Comparison of ENCODE assay signal across 22 mouse cellular contexts in the genomic region with DNA sequence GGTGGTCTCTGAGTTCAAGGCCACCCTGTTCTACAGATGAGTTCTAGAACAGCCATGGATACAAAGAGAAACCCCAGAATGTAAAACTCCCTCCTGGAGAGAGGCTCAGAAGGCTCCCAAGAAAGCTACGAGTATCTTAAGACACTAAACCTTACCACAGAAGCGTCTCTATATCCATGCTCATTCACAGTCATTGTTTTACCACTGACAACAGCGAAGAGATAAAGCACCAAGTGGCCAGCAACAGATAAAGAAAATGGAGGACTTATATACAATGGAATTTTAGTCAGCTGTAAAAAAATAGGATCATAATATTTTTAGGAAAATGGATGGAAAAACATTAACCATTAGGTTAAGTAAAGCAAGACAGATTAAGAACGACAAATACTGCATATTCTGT. TPM values are rescaled to one million over a fixed set of nuclear protein-coding genes. Genes with fewer than 3 reads are reported as not detected.
DNase-seq lines count a peak whose midpoint lies in the region; ATAC-seq and TF ChIP-seq lines count a peak whose summit lies in the region.
"Had no signal": no experiment of that assay in that cellular context is flagged by ENCODE, and none has a peak within 500 bp of the region (broad histone marks: within the 10 kb centered on the region; RNA-seq: fewer than 3 reads in every experiment).

No protein-coding gene starts in this region.

- H3K27me3 ChIP-seq in liver, embryonic 11.5 days (replicated peaks; ENCODE audit: control insufficient read depth, insufficient read depth, low read length): no peaks in the 10 kb centered on the region
- H3K27me3 ChIP-seq in MEL (ENCODE audit: control insufficient read depth in 1 of 2, insufficient read depth in 2 of 2, low read length in 2 of 2): no peaks in the 10 kb centered on the region
- H3K27me3 ChIP-seq in liver, embryonic 16.5 days (ENCODE audit: control insufficient read depth, insufficient read depth, low read depth, low read length): no peaks in the 10 kb centered on the region
- H3K27me3 ChIP-seq: CH12.LX; embryonic facial prominence, embryonic 12.5 days; forebrain, embryonic 13.5 days; forebrain, embryonic 15.5 days had no signal

- no peak overlapping the region for H3K4me3 ChIP-seq in liver, embryonic 11.5 days (ENCODE audit: low read depth, low read length)
- no peak overlapping the region for H3K4me3 ChIP-seq in MEL (ENCODE audit: control insufficient read depth in 1 of 2, insufficient read depth in 1 of 2, low read depth in 2 of 2, low read length in 2 of 2)
- no peak overlapping the region for H3K4me3 ChIP-seq in liver, embryonic 16.5 days (ENCODE audit: low read depth, low read length)
- H3K4me3 ChIP-seq: embryonic facial prominence, embryonic 10.5 days; embryonic facial prominence, embryonic 12.5 days; forebrain, embryonic 13.5 days; forebrain, embryonic 15.5 days had no signal

- no peaks in the 10 kb centered on the region for H3K9me3 ChIP-seq in liver, embryonic 11.5 days (ENCODE audit: control insufficient read depth, low read length)
- H3K9me3 ChIP-seq in MEL (replicated peaks; ENCODE audit: insufficient read depth, low read length): no peaks in the 10 kb centered on the region
- no peaks in the 10 kb centered on the region for H3K9me3 ChIP-seq in liver, embryonic 16.5 days (replicated peaks; ENCODE audit: control insufficient read depth, low read length)
- H3K9me3 ChIP-seq: embryonic facial prominence, embryonic 10.5 days; embryonic facial prominence, embryonic 12.5 days; forebrain, embryonic 13.5 days; forebrain, embryonic 15.5 days; G1E had no signal

- H3K79me2 ChIP-seq in MEL (ENCODE audit: control insufficient read depth, insufficient read depth, low read length, poor library complexity): no peaks in the 10 kb centered on the region

- 0 out of 2 replicates have a peak, but pooled peaks have one; percentile 54 for ATAC-seq in liver, embryonic 11.5 days (replicated peaks; ENCODE audit: low FRiP score)
- peak; percentile 16; the same call in 1 of the 2 replicates for ATAC-seq in liver, embryonic 16.5 days (ENCODE audit: low read depth)
- ATAC-seq: CD4-positive, CD25-positive, alpha-beta regulatory T cell, adult 4 months; forebrain, embryonic 13.5 days; forebrain, embryonic 15.5 days; forebrain, postnatal 0 days had no signal

- no peak overlapping the region for H3K9ac ChIP-seq in liver, embryonic 11.5 days (ENCODE audit: low read depth, low read length)
- no peak overlapping the region for H3K9ac ChIP-seq in MEL (ENCODE audit: control insufficient read depth, low read depth, low read length, poor library complexity, severe bottlenecking)
- no peak overlapping the region for H3K9ac ChIP-seq in liver, embryonic 16.5 days (ENCODE audit: low read depth, low read length)
- H3K9ac ChIP-seq: embryonic facial prominence, embryonic 12.5 days; forebrain, embryonic 13.5 days; forebrain, embryonic 15.5 days; forebrain, postnatal 0 days had no signal

- H3K4me1 ChIP-seq in liver, embryonic 11.5 days (replicated peaks; ENCODE audit: control insufficient read depth, insufficient read depth, low read length): no peaks in the 10 kb centered on the region; the same call in 1 of the 2 replicates
- peaks cover 0 to 10% of the 10 kb centered on the region in 2 experiments; a peak in 2 of 4 replicates for H3K4me1 ChIP-seq in MEL (ENCODE audit: control insufficient read depth in 1 of 2, insufficient read depth in 2 of 2, low read length in 2 of 2)
- H3K4me1 ChIP-seq in liver, embryonic 16.5 days (ENCODE audit: control insufficient read depth, low read depth, low read length): no peaks in the 10 kb centered on the region; the same call in 1 of the 2 replicates
- H3K4me1 ChIP-seq: forebrain, embryonic 15.5 days had no signal

- no peak for DNase-seq in liver, embryonic 11.5 days (ENCODE audit: low spot score)
- DNase-seq in liver: no peak
- DNase-seq in MEL (ENCODE audit: low read depth, low spot score): peak; percentile 18
- DNase-seq in embryo, embryonic 11 days: no peak
- DNase-seq: adrenal gland, adult 2 months; adrenal gland, postnatal 10 days; adrenal gland, postnatal 25 days; B cell, adult 2 months; cerebellum, adult 11-12 months; cerebellum, adult 8-10 months; cerebellum, adult 9-11 months; cerebellum, postnatal 14 days; cerebellum, postnatal 36 days; forebrain, postnatal 0 days had no signal

- H3K36me3 ChIP-seq in liver, embryonic 11.5 days (ENCODE audit: control insufficient read depth, insufficient read depth, low read length): peaks cover 5% of the 10 kb centered on the region; the same call in 1 of the 2 replicates
- peaks cover 0 to 9% of the 10 kb centered on the region in 2 experiments; a peak in 2 of 4 replicates for H3K36me3 ChIP-seq in MEL (ENCODE audit: control insufficient read depth in 1 of 2, insufficient read depth in 2 of 2, low read length in 2 of 2)
- H3K36me3 ChIP-seq in liver, embryonic 16.5 days (ENCODE audit: control insufficient read depth, insufficient read depth): no peaks in the 10 kb centered on the region
- H3K36me3 ChIP-seq: forebrain, embryonic 15.5 days had no signal

- TF ChIP-seq POLR2A in MEL (IDR thresholded peaks at IDR 0.05; ENCODE audit: control insufficient read depth in 1 of 2, insufficient read depth in 1 of 2, low read depth in 1 of 2, low read length in 2 of 2, poor library complexity in 1 of 2): no peak

- peak; percentile 13 to 49; a peak in 1 of 4 replicates for TF ChIP-seq EP300 in MEL (IDR thresholded peaks at IDR 0.05; ENCODE audit: low read depth in 1 of 2, low read length in 2 of 2)

- TF ChIP-seq CTCF in MEL (IDR thresholded peaks at IDR 0.05 in 2 of 3, conservative IDR thresholded peaks at IDR 0.05 in 1 of 3; ENCODE audit: control insufficient read depth in 1 of 3, insufficient read depth in 1 of 3, low read depth in 2 of 3, low read length in 3 of 3, poor library complexity in 1 of 3, severe bottlenecking in 1 of 3): no peak

- no peak overlapping the region for H3K4me2 ChIP-seq in liver, embryonic 11.5 days
- H3K4me2 ChIP-seq in liver, embryonic 16.5 days (ENCODE audit: low read depth, low read length): no peak overlapping the region
- H3K4me2 ChIP-seq: embryonic facial prominence, embryonic 12.5 days; forebrain, embryonic 13.5 days; forebrain, embryonic 15.5 days had no signal

- H3K27ac ChIP-seq in liver, embryonic 11.5 days (ENCODE audit: low read depth, low read length): no peak overlapping the region
- no peak overlapping the region for H3K27ac ChIP-seq in MEL (ENCODE audit: control insufficient read depth, low read depth, low read length)
- no peak overlapping the region for H3K27ac ChIP-seq in liver, embryonic 16.5 days (ENCODE audit: low read length)
- H3K27ac ChIP-seq: embryonic facial prominence, embryonic 10.5 days; embryonic facial prominence, embryonic 12.5 days; forebrain, embryonic 13.5 days; forebrain, embryonic 15.5 days had no signal

- no peak for TF ChIP-seq RAD21 in MEL (IDR thresholded peaks at IDR 0.05; ENCODE audit: low read depth, low read length)

- 48% methylated on average over 4 of the region's 4 CpGs for WGBS in liver, embryonic 11.5 days
- WGBS in liver, embryonic 16.5 days (ENCODE audit: insufficient replicate concordance): 37% methylated on average over 4 of the region's 4 CpGs

TF ChIP-seq in MEL, 35 proteins besides CTCF, POLR2A, EP300 and RAD21:
- TF ChIP-seq MAZ (IDR thresholded peaks at IDR 0.05; ENCODE audit: low read depth, low read length) (no peak), POLR2AphosphoS5 (IDR thresholded peaks at IDR 0.05; ENCODE audit: borderline replicate concordance, low read depth, low read length) (no peak), RCOR1 (IDR thresholded peaks at IDR 0.05; ENCODE audit: low read depth, low read length) (no peak), USF2 (IDR thresholded peaks at IDR 0.05; ENCODE audit: borderline replicate concordance in 1 of 2, insufficient read depth in 1 of 2, low read depth in 1 of 2, low read length in 2 of 2) (no peak), TCF12 (IDR thresholded peaks at IDR 0.05; ENCODE audit: low read depth, low read length) (0 out of 2 replicates have a peak, but pooled peaks have one; percentile 33), GATA1 (IDR thresholded peaks at IDR 0.05; ENCODE audit: low read depth, low read length) (peak; percentile 59), UBTF (IDR thresholded peaks at IDR 0.05; ENCODE audit: borderline replicate concordance, insufficient read depth, low read depth, low read length) (no peak), MYB (IDR thresholded peaks at IDR 0.05; ENCODE audit: low read depth, low read length) (no peak), TAL1 (IDR thresholded peaks at IDR 0.05; ENCODE audit: low read length) (no peak), HCFC1 (IDR thresholded peaks at IDR 0.05; ENCODE audit: low read depth, low read length) (no peak), MYC (IDR thresholded peaks at IDR 0.05; ENCODE audit: low read depth, low read length) (no peak), NRF1 (IDR thresholded peaks at IDR 0.05; ENCODE audit: insufficient read depth, low read depth, low read length, poor library complexity, severe bottlenecking) (no peak), ELF1 (IDR thresholded peaks at IDR 0.05; ENCODE audit: low read depth, low read length) (no peak), JUND (IDR thresholded peaks at IDR 0.05; ENCODE audit: low read depth, low read length) (no peak), NELFE (IDR thresholded peaks at IDR 0.05; ENCODE audit: low read depth, low read length) (no peak), ZMIZ1 (IDR thresholded peaks at IDR 0.05; ENCODE audit: low read depth, low read length) (no peak), USF1 (IDR thresholded peaks at IDR 0.05; ENCODE audit: low read depth, low read length) (no peak), SMC3 (IDR thresholded peaks at IDR 0.05; ENCODE audit: low read depth, low read length) (no peak), ETS1 (IDR thresholded peaks at IDR 0.05; ENCODE audit: low read depth, low read length) (0 out of 2 replicates have a peak, but pooled peaks have one; percentile 10), CHD1 (IDR thresholded peaks at IDR 0.05; ENCODE audit: low read depth, low read length) (no peak), ZKSCAN1 (IDR thresholded peaks at IDR 0.05; ENCODE audit: low read depth, low read length) (no peak)

RNA-seq across cellular contexts. Expression of gene Fhdc1, which starts 25.0 kb away (rescaled TPM):
- polyA plus RNA-seq in liver, embryonic 11.5 days (2014; fragmentation: Nextera tagmentation; extraction: Ambion mirVana): 7.6 and 11.6 TPM in 2 replicates
- total RNA-seq in MEL (2012; rRNA removed): 0.42 and 0.54 TPM in 2 replicates
- 1 to 10 TPM in 1 of 2 experiments, not detected in 1; 2.0 TPM for polyA plus RNA-seq in MEL (2012; ENCODE audit: insufficient read depth in 1 of 2, insufficient read length in 2 of 2, low read depth in 1 of 2, low replicate concordance in 2 of 2, missing spikeins in 1 of 2)
- polyA plus RNA-seq in liver, embryonic 16.5 days (2015; fragmentation: Nextera tagmentation; extraction: Ambion mirVana): 50.0 and 59.2 TPM in 2 replicates
